Mouse (Mus musculus): ENCODE measurements around the gene Psmd9. TPM values are rescaled to one million over a fixed set of nuclear protein-coding genes. Genes with fewer than 3 reads are reported as not detected.

Gene Psmd9
- total RNA-seq, 1 experiment: 27.0 TPM

DNA sequence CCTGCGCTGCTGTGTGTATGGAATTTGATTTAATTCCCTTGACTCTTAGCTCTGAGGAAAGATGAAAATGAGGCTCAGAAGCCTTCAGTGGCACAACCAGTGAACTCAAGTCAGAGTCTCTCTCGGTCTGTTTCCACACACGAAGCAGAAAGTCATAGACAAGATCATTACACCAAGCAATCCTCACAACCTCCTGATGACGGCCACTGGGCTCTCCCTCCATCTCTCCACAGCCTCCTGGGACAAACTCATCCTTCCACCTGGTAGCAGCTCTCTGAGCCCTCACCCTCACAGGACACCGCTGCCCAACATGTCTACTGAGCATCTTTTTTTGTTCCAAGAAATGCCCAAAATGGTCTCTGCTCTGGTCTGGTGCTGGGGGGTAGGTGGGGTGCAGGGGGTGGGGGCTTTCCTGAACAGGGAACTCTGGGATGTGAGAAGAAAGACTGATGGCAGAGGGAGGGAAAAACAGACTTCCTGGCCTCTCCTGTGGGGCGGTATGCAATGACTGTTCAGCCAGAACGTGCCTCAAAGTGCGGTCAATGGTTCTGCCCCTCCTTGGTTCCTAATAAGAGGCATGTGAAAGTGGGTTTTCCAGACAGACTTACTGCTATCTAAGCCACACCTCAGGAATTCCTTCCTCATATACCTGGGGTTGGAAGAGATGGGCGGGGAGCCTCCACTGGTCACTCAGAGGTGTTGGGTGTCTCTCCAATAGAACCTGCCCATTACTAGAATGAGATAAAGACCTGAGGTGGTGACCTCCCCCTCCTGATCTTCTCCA lies 39.0 kb upstream of the Psmd9 start:
- Histone ChIP-seq H3K9me3 (ENCODE audit: control insufficient read depth, insufficient read depth, low read depth, low read length) (no peaks in the 10 kb centered on the region), H3K27ac (ENCODE audit: insufficient read depth, low read depth, low read length, poor library complexity, severe bottlenecking) (no peak overlapping the region), H3K36me3 (ENCODE audit: control insufficient read depth, insufficient read depth, low read length, poor library complexity, severe bottlenecking) (peaks cover 6% of the 10 kb centered on the region), H3K4me1 (ENCODE audit: control insufficient read depth in 2 of 2, insufficient read depth in 2 of 2, low read length in 2 of 2, poor library complexity in 1 of 2) (peaks cover 0 to 17% of the 10 kb centered on the region in 2 experiments; a peak in 2 of 4 replicates), H3K4me3 (ENCODE audit: insufficient read depth in 1 of 2, low read depth in 1 of 2, low read length in 2 of 2, poor library complexity in 1 of 2, severe bottlenecking in 1 of 2) (no peak overlapping the region), H3K9ac (ENCODE audit: insufficient read depth, low read depth, low read length, poor library complexity, severe bottlenecking) (no peak overlapping the region)
- in situ Hi-C loops (cut with MboI; ENCODE audit: low sequenced_read_pairs in 2 of 2, unreplicated experiment in 2 of 2): loop anchor here in 1 of 2 experiments (5.0 kb wide), 1 partner anchor 37 kb away; the partner anchor contains the start of gene Psmd9
- TF ChIP-seq MAFK (IDR thresholded peaks at IDR 0.05; ENCODE audit: insufficient read depth, low read depth, low read length) (no peak), ZC3H11A (IDR thresholded peaks at IDR 0.05; ENCODE audit: borderline replicate concordance, low read depth, low read length) (no peak), ZNF384 (IDR thresholded peaks at IDR 0.05; ENCODE audit: low read depth, low read length) (no peak), HCFC1 (IDR thresholded peaks at IDR 0.05; ENCODE audit: borderline replicate concordance, insufficient read depth, low read length) (no peak), CHD2 (IDR thresholded peaks at IDR 0.05; ENCODE audit: low read depth, low read length) (no peak)
- DNase-seq (ENCODE audit: low read depth, low spot score): no peak

DNA sequence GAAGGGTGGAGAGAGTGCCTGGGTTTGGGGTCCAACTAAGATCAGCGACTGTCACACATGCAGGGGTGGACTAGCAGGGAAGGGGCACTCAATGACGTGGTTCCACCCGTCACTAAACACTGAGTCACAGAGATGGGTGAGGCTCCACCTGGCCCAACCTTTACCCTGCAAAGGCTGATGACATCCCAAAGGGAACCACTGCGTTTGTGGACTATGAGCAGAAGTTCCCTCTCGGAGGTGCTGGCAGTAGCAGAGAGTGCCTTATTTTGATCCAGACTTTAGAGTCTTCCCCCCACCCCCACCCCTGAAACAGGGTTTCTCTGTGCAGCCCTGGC lies 38.4 kb upstream of the Psmd9 start:
- no peak for DNase-seq (ENCODE audit: low read depth, low spot score)
- Histone ChIP-seq H3K4me1 (ENCODE audit: control insufficient read depth in 2 of 2, insufficient read depth in 2 of 2, low read length in 2 of 2, poor library complexity in 1 of 2) (peaks cover 0 to 12% of the 10 kb centered on the region in 2 experiments; a peak in 2 of 4 replicates), H3K4me3 (ENCODE audit: insufficient read depth in 1 of 2, low read depth in 1 of 2, low read length in 2 of 2, poor library complexity in 1 of 2, severe bottlenecking in 1 of 2) (no peak overlapping the region), H3K9ac (ENCODE audit: insufficient read depth, low read depth, low read length, poor library complexity, severe bottlenecking) (no peak overlapping the region), H3K27ac (ENCODE audit: insufficient read depth, low read depth, low read length, poor library complexity, severe bottlenecking) (no peak overlapping the region), H3K36me3 (ENCODE audit: control insufficient read depth, insufficient read depth, low read length, poor library complexity, severe bottlenecking) (peaks cover 6% of the 10 kb centered on the region), H3K9me3 (ENCODE audit: control insufficient read depth, insufficient read depth, low read depth, low read length) (no peaks in the 10 kb centered on the region)
- in situ Hi-C loops (cut with MboI; ENCODE audit: low sequenced_read_pairs in 2 of 2, unreplicated experiment in 2 of 2): loop anchor here in 1 of 2 experiments (5.0 kb wide), 1 partner anchor 37 kb away; the partner anchor contains the start of gene Psmd9
- no peak for TF ChIP-seq CHD2 (IDR thresholded peaks at IDR 0.05; ENCODE audit: low read depth, low read length)
- no peak for TF ChIP-seq MAFK (IDR thresholded peaks at IDR 0.05; ENCODE audit: insufficient read depth, low read depth, low read length)
- no peak for TF ChIP-seq ZC3H11A (IDR thresholded peaks at IDR 0.05; ENCODE audit: borderline replicate concordance, low read depth, low read length)
- TF ChIP-seq HCFC1 (IDR thresholded peaks at IDR 0.05; ENCODE audit: borderline replicate concordance, insufficient read depth, low read length): no peak
- no peak for TF ChIP-seq ZNF384 (IDR thresholded peaks at IDR 0.05; ENCODE audit: low read depth, low read length)

DNA sequence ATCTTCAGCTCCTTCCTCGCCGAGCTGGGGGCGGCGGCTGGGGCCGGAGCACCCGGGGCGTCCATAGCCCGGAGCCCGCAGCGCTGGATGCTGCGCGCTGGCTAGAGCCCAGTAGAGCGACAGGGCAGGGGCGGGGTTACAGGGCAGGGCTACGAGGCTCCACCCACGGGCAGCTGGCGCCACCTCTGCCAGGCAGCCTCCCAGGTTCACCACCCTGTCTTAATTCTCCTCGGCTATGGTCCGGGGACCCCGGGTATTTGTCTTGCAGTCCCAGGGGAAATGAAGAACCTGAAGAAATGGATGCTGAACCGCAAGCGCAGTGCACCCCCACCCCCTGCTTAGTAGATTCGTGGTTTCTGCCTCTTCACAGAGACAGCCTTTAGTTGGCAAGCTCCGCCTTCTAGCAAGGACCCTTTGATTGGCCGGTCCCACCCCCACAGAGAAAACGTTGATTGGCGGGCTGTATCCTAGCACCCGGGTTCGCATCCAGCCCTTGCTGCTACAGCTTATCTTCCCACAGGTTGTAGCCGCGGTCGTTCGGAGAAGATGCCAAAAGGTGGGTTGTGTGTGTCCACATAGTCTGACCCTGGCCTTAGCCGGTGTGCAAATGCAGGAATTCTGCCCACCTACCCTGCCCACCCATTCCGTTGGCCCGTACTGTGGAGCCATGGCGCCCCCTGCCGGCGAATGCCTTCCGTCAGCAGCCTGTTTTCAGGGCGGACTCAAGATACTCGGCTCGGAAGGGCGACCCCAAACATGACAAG lies 36.7 kb upstream of the Psmd9 start, which contains the start of gene Rhof:
Gene Rhof, minus strand, starts transcription at position 385 of the 764 bp plus-strand sequence.
- Histone ChIP-seq H3K4me3 (ENCODE audit: insufficient read depth in 1 of 2, low read depth in 1 of 2, low read length in 2 of 2, poor library complexity in 1 of 2, severe bottlenecking in 1 of 2) (peak within 1 kb of the TSS; percentile 60 to 84), H3K36me3 (ENCODE audit: control insufficient read depth, insufficient read depth, low read length, poor library complexity, severe bottlenecking) (peaks cover 6% of the 10 kb centered on the region), H3K9me3 (ENCODE audit: control insufficient read depth, insufficient read depth, low read depth, low read length) (no peaks in the 10 kb centered on the region), H3K4me1 (ENCODE audit: control insufficient read depth in 2 of 2, insufficient read depth in 2 of 2, low read length in 2 of 2, poor library complexity in 1 of 2) (peaks cover 0 to 7% of the 10 kb centered on the region in 2 experiments; a peak in 1 of 4 replicates), H3K9ac (ENCODE audit: insufficient read depth, low read depth, low read length, poor library complexity, severe bottlenecking) (peak within 1 kb of the TSS; percentile 56), H3K27ac (ENCODE audit: insufficient read depth, low read depth, low read length, poor library complexity, severe bottlenecking) (no peak within 1 kb of the TSS; the same call in 1 of the 2 replicates)
- in situ Hi-C loops (cut with MboI; ENCODE audit: low sequenced_read_pairs in 2 of 2, unreplicated experiment in 2 of 2): loop anchor here in 1 of 2 experiments (5.0 kb wide), 1 partner anchor 35 kb away; the partner anchor contains the start of gene Psmd9
- peak; percentile 52; the same call in 1 of the 2 replicates for TF ChIP-seq HCFC1 (IDR thresholded peaks at IDR 0.05; ENCODE audit: borderline replicate concordance, insufficient read depth, low read length)
- no peak for TF ChIP-seq MAFK (IDR thresholded peaks at IDR 0.05; ENCODE audit: insufficient read depth, low read depth, low read length)
- peak; percentile 90 for DNase-seq (ENCODE audit: low read depth, low spot score)

DNA sequence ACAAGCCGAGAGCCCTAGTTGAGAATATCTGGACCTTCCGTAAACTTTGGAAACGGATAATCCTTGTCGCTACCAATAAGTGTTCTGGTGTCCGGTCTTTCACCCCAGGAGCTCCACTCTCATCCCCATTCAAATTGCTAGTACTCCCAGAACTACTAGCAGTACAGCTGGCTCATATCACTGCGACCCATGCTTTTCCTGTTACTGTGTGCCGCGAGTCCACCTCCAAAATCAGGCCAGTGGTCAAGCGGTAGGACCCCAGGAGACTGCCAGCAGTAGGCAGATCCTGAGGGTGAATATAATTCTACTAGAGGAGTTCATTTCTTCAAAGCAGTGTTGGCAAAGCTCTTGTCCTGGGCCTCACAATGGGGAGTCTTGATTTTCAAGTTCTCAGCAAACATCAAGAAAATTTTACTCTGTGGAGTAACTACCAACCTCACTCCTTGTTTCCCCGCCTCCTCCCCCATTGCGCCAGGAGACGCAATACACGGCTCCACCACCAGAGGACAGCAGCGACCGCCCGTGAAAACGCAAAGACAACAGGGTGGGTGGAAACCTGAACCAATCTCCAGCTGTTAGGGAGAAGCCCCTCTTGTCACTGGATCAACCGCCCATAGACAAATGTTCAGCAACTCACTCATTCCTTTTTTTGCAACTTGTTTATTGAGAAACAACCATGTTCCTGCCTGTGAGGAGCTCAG lies 36.0 kb upstream of the Psmd9 start:
- Histone ChIP-seq H3K9ac (ENCODE audit: insufficient read depth, low read depth, low read length, poor library complexity, severe bottlenecking) (no peak overlapping the region), H3K4me1 (ENCODE audit: control insufficient read depth in 2 of 2, insufficient read depth in 2 of 2, low read length in 2 of 2, poor library complexity in 1 of 2) (peaks cover 0 to 7% of the 10 kb centered on the region in 2 experiments; a peak in 1 of 4 replicates), H3K27ac (ENCODE audit: insufficient read depth, low read depth, low read length, poor library complexity, severe bottlenecking) (peak overlapping the region; percentile 29), H3K4me3 (ENCODE audit: insufficient read depth in 1 of 2, low read depth in 1 of 2, low read length in 2 of 2, poor library complexity in 1 of 2, severe bottlenecking in 1 of 2) (peak overlapping the region in 1 of 2 experiments; percentile 60; a peak in 2 of 4 replicates), H3K36me3 (ENCODE audit: control insufficient read depth, insufficient read depth, low read length, poor library complexity, severe bottlenecking) (peaks cover 6% of the 10 kb centered on the region), H3K9me3 (ENCODE audit: control insufficient read depth, insufficient read depth, low read depth, low read length) (no peaks in the 10 kb centered on the region)
- TF ChIP-seq MAFK (IDR thresholded peaks at IDR 0.05; ENCODE audit: insufficient read depth, low read depth, low read length): no peak
- peak; percentile 94 for TF ChIP-seq ZC3H11A (IDR thresholded peaks at IDR 0.05; ENCODE audit: borderline replicate concordance, low read depth, low read length)
- TF ChIP-seq CHD2 (IDR thresholded peaks at IDR 0.05; ENCODE audit: low read depth, low read length): no peak
- TF ChIP-seq HCFC1 (IDR thresholded peaks at IDR 0.05; ENCODE audit: borderline replicate concordance, insufficient read depth, low read length): no peak
- in situ Hi-C loops (cut with MboI; ENCODE audit: low sequenced_read_pairs in 2 of 2, unreplicated experiment in 2 of 2): loop anchor here in 1 of 2 experiments (5.0 kb wide), 1 partner anchor 34 kb away; the partner anchor contains the start of gene Psmd9
- DNase-seq (ENCODE audit: low read depth, low spot score): peak; percentile 87
